ENCODE assay signal across 30 mouse cellular contexts in genomic region chr2:164173394-164173793, GRCm38 (mm10). TPM values are rescaled to one million over a fixed set of nuclear protein-coding genes. Genes with fewer than 3 reads are reported as not detected.
DNase-seq lines count a peak whose midpoint lies in the region; ATAC-seq and TF ChIP-seq lines count a peak whose summit lies in the region.
"Had no signal": no experiment of that assay in that cellular context is flagged by ENCODE, and none has a peak within 500 bp of the region (broad histone marks: within the 10 kb centered on the region; RNA-seq: fewer than 3 reads in every experiment).

No protein-coding gene starts in this region.

- H3K27ac ChIP-seq in left cerebral cortex, adult 2 months = peak overlapping the region; percentile 59
- H3K27ac ChIP-seq: forebrain, embryonic 13.5 days; hindbrain, embryonic 14.5 days; limb, embryonic 10.5 days; liver, embryonic 15.5 days; lung, embryonic 15.5 days; midbrain, embryonic 10.5 days had no signal

- H3K4me3 ChIP-seq in left cerebral cortex, adult 2 months = no peak overlapping the region
- H3K4me3 ChIP-seq: forebrain, embryonic 13.5 days; limb, embryonic 10.5 days; liver, embryonic 15.5 days; lung, embryonic 15.5 days; midbrain, embryonic 10.5 days had no signal

- no peak for TF ChIP-seq CTCF in left cerebral cortex, adult 2 months (IDR thresholded peaks at IDR 0.05)

- intact Hi-C loops in gastrocnemius, postnatal 36 days (cut with DNase I) = no loop called here
- intact Hi-C loops in left cerebral cortex, adult 2 months (cut with DNase I) = no loop called here
- intact Hi-C loops in left cerebral cortex, postnatal 10 days (cut with DNase I) = loop anchor here (5.0 kb wide), 1 partner anchor 36 kb away; no protein-coding TSS in a partner anchor

- ATAC-seq in megakaryocyte-erythroid progenitor cell, adult 5-6 weeks (replicated peaks; ENCODE audit: low FRiP score, low TSS enrichment, poor library complexity, severe bottlenecking) = peak; percentile 68
- ATAC-seq: forebrain, embryonic 13.5 days; inflammation-experienced regulatory T-cells, adult 6 months had no signal

- DNase-seq in gastrocnemius, adult 18-20 months (ENCODE audit: low spot score) = peak; percentile 57
- DNase-seq in gastrocnemius, postnatal 36 days = no peak
- DNase-seq in left cerebral cortex, adult 2 months (ENCODE audit: extremely low spot score in 1 of 2, low spot score in 2 of 2) = no peak
- DNase-seq in left cerebral cortex, postnatal 10 days (ENCODE audit: extremely low spot score in 1 of 2, low spot score in 2 of 2) = no peak
- peak; percentile 43 for DNase-seq in brain, adult 2 months (ENCODE audit: low read depth, low spot score)
- DNase-seq in lung, postnatal 14 days = no peak
- no peak for DNase-seq in urinary bladder, adult 2 months (ENCODE audit: low spot score)
- DNase-seq: cerebellum, adult 2 months; cerebellum, postnatal 36 days; heart, postnatal 36 days; kidney, adult 18-20 months; liver had no signal

RNA-seq across cellular contexts. Expression of gene Kcns1, which starts 2.5 kb away (rescaled TPM):
- total RNA-seq in gastrocnemius, adult 18-20 months (2021) = 1 to 10 TPM; 1.4 to 1.5 TPM
- under 1 TPM; 0.46 to 0.67 TPM for total RNA-seq in gastrocnemius, postnatal 36 days (2021)
- 10 to 100 TPM; 20.3 to 20.7 TPM for total RNA-seq in left cerebral cortex, adult 2 months (2021)
- 10 to 100 TPM; 10.6 to 11.1 TPM for total RNA-seq in left cerebral cortex, postnatal 10 days (2021)
- 0.26 and 0.40 TPM in 2 replicates for total RNA-seq in megakaryocyte-erythroid progenitor cell, adult 5-6 weeks (2014; fragmentation: Nextera tagmentation)
- 0.88 and 2.2 TPM in 2 replicates for total RNA-seq in megakaryocyte-erythroid progenitor cell, adult 5-6 weeks (2017)
- 0.03 TPM in 1 of 2 replicates, not detected in the other for polyA plus RNA-seq in urinary bladder, adult 2 months (2012; rRNA removed)
- total RNA-seq: heart, postnatal 36 days; neutrophil, adult 5-6 weeks had no signal
- polyA plus RNA-seq: C2C12; forebrain, embryonic 13.5 days; inflammation-experienced regulatory T-cells, adult 6 months; liver, embryonic 15.5 days; lung, embryonic 15.5 days; midbrain, embryonic 10.5 days; thymus, postnatal 0 days had no signal

RNA-seq across cellular contexts. Expression of gene Wfdc5, which starts 9.1 kb away (rescaled TPM):
- under 1 TPM in 1 of 2 experiments, not detected in 1; 0.11 TPM for total RNA-seq in gastrocnemius, adult 18-20 months (2021)
- under 1 TPM in 1 of 2 experiments, not detected in 1; 0.20 TPM for total RNA-seq in gastrocnemius, postnatal 36 days (2021)
- not detected for total RNA-seq in left cerebral cortex, adult 2 months (2021)
- total RNA-seq in left cerebral cortex, postnatal 10 days (2021) = not detected
- total RNA-seq in megakaryocyte-erythroid progenitor cell, adult 5-6 weeks (2014; fragmentation: Nextera tagmentation) = not detected in 2 replicates
- total RNA-seq in megakaryocyte-erythroid progenitor cell, adult 5-6 weeks (2017) = not detected in 2 replicates
- 0.03 TPM in 1 of 2 replicates, not detected in the other for polyA plus RNA-seq in urinary bladder, adult 2 months (2012; rRNA removed)
- total RNA-seq: granulocyte monocyte progenitor cell, adult 5-6 weeks; heart, postnatal 36 days; layer of hippocampus, postnatal 10 days; left cerebral cortex, adult 8-10 months; neutrophil, adult 5-6 weeks had no signal
- polyA plus RNA-seq: C2C12; cerebellum, adult 2 months; forebrain, embryonic 13.5 days; heart, embryonic 14.5 days; hindbrain, embryonic 14.5 days; inflammation-experienced regulatory T-cells, adult 6 months; kidney, embryonic 16.5 days; large intestine, adult 2 months; limb, embryonic 10.5 days; liver, embryonic 15.5 days; lung, embryonic 15.5 days; midbrain, embryonic 10.5 days; thymus, postnatal 0 days had no signal

RNA-seq across cellular contexts. Expression of gene Wfdc12, which starts 17.0 kb away (rescaled TPM):
- not detected for total RNA-seq in gastrocnemius, adult 18-20 months (2021)
- not detected for total RNA-seq in gastrocnemius, postnatal 36 days (2021)
- not detected for total RNA-seq in left cerebral cortex, adult 2 months (2021)
- not detected for total RNA-seq in left cerebral cortex, postnatal 10 days (2021)
- total RNA-seq in megakaryocyte-erythroid progenitor cell, adult 5-6 weeks (2014; fragmentation: Nextera tagmentation) = not detected in 2 replicates
- not detected in 2 replicates for total RNA-seq in megakaryocyte-erythroid progenitor cell, adult 5-6 weeks (2017)
- 0.10 and 0.11 TPM in 2 replicates for polyA plus RNA-seq in urinary bladder, adult 2 months (2012; rRNA removed)
- total RNA-seq: heart, postnatal 36 days; layer of hippocampus, postnatal 10 days; left cerebral cortex, adult 8-10 months; neutrophil, adult 5-6 weeks had no signal
- polyA plus RNA-seq: C2C12; embryonic facial prominence, embryonic 14.5 days; forebrain, embryonic 13.5 days; heart, embryonic 14.5 days; hindbrain, embryonic 14.5 days; inflammation-experienced regulatory T-cells, adult 6 months; kidney, embryonic 16.5 days; large intestine, adult 2 months; limb, embryonic 10.5 days; liver, embryonic 15.5 days; lung, embryonic 15.5 days; midbrain, embryonic 10.5 days had no signal

RNA-seq across cellular contexts. Expression of gene Wfdc15a, which starts 26.5 kb away (rescaled TPM):
- not detected for total RNA-seq in gastrocnemius, adult 18-20 months (2021)
- not detected for total RNA-seq in gastrocnemius, postnatal 36 days (2021)
- not detected for total RNA-seq in left cerebral cortex, adult 2 months (2021)
- total RNA-seq in left cerebral cortex, postnatal 10 days (2021) = not detected
- total RNA-seq in megakaryocyte-erythroid progenitor cell, adult 5-6 weeks (2014; fragmentation: Nextera tagmentation) = not detected in 2 replicates
- not detected in 2 replicates for total RNA-seq in megakaryocyte-erythroid progenitor cell, adult 5-6 weeks (2017)
- not detected in 2 replicates for polyA plus RNA-seq in urinary bladder, adult 2 months (2012; rRNA removed)
- total RNA-seq: granulocyte monocyte progenitor cell, adult 5-6 weeks; heart, postnatal 36 days; layer of hippocampus, postnatal 10 days; left cerebral cortex, adult 8-10 months; neutrophil, adult 5-6 weeks had no signal
- polyA plus RNA-seq: cerebellum, adult 2 months; embryonic facial prominence, embryonic 14.5 days; forebrain, embryonic 13.5 days; heart, embryonic 14.5 days; hindbrain, embryonic 14.5 days; inflammation-experienced regulatory T-cells, adult 6 months; kidney, embryonic 16.5 days; large intestine, adult 2 months; limb, embryonic 10.5 days; liver, embryonic 15.5 days; lung, embryonic 15.5 days; midbrain, embryonic 10.5 days; thymus, postnatal 0 days had no signal

RNA-seq across cellular contexts. Expression of gene Wfdc15b, which starts 48.1 kb away (rescaled TPM):
- total RNA-seq in gastrocnemius, adult 18-20 months (2021) = not detected
- total RNA-seq in gastrocnemius, postnatal 36 days (2021) = not detected
- not detected for total RNA-seq in left cerebral cortex, adult 2 months (2021)
- total RNA-seq in left cerebral cortex, postnatal 10 days (2021) = not detected
- total RNA-seq in megakaryocyte-erythroid progenitor cell, adult 5-6 weeks (2014; fragmentation: Nextera tagmentation) = not detected in 2 replicates
- not detected in 2 replicates for total RNA-seq in megakaryocyte-erythroid progenitor cell, adult 5-6 weeks (2017)
- polyA plus RNA-seq in urinary bladder, adult 2 months (2012; rRNA removed) = 90.6 and 114 TPM in 2 replicates
- total RNA-seq: granulocyte monocyte progenitor cell, adult 5-6 weeks; heart, postnatal 36 days; layer of hippocampus, postnatal 10 days; left cerebral cortex, adult 8-10 months; neutrophil, adult 5-6 weeks had no signal
- polyA plus RNA-seq: C2C12; cerebellum, adult 2 months; forebrain, embryonic 13.5 days; heart, embryonic 14.5 days; hindbrain, embryonic 14.5 days; inflammation-experienced regulatory T-cells, adult 6 months; large intestine, adult 2 months; limb, embryonic 10.5 days; liver, embryonic 15.5 days; midbrain, embryonic 10.5 days had no signal

Comparison
In these comparisons a context has a peak if more than half of its experiments do, and no peak if none do; other contexts are left out.
1. DNase-seq: peak in gastrocnemius, adult 18-20 months (single experiment) and brain, adult 2 months (single experiment); none in gastrocnemius, postnatal 36 days (0 of 2), left cerebral cortex, adult 2 months (0 of 2), left cerebral cortex, postnatal 10 days (0 of 2), lung, postnatal 14 days (single experiment) and urinary bladder, adult 2 months (single experiment).